8 mouse cellular contexts compared by ENCODE assay signal in the genomic region with DNA sequence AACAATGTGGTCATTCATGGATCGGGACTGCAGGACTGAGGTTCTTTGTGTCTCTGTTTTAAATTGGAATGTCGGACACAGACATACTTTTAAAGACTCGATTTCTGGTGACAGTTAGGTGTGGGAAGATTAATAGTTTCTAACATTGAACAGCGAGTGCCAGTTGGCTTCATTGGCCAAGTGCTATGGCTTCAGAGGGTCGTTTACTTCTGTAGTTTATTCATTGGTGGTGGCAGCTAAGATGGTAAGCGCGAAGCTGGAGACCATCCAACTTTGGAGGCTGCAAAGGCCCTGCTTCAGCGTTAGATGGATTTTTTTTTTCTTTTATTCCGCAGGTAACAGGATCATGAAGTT. TPM values are rescaled to one million over a fixed set of nuclear protein-coding genes. Genes with fewer than 3 reads are reported as not detected.
DNase-seq lines count a peak whose midpoint lies in the region; ATAC-seq and TF ChIP-seq lines count a peak whose summit lies in the region.

No protein-coding gene starts in this region.

- 4% methylated on average over 9 of the region's 9 CpGs for WGBS in heart, embryonic 12.5 days
- under 1% methylated on average over 9 of the region's 9 CpGs for WGBS in hindbrain, embryonic 16.5 days
- 9% methylated on average over 9 of the region's 9 CpGs for WGBS in midbrain, embryonic 10.5 days

- H3ac ChIP-seq in C2C12 (ENCODE audit: control insufficient read depth, insufficient read length, low read depth): peak overlapping the region; percentile 86

- H3K9me3 ChIP-seq in heart, embryonic 12.5 days (replicated peaks): no peaks in the 10 kb centered on the region
- H3K9me3 ChIP-seq in hindbrain, embryonic 16.5 days (ENCODE audit: control insufficient read depth, low read length): no peaks in the 10 kb centered on the region
- no peaks in the 10 kb centered on the region for H3K9me3 ChIP-seq in midbrain, embryonic 10.5 days (replicated peaks)

- H3K79me3 ChIP-seq in C2C12 (ENCODE audit: low read depth): peaks cover 27% of the 10 kb centered on the region

- peak overlapping the region; percentile 71 for H3K4me2 ChIP-seq in heart, embryonic 12.5 days
- peak overlapping the region; percentile 68 for H3K4me2 ChIP-seq in hindbrain, embryonic 16.5 days (ENCODE audit: low read length)

- no peak for DNase-seq in heart, postnatal 25 days (ENCODE audit: low spot score)
- DNase-seq in cerebellum, adult 9-11 months: peak; percentile 57
- DNase-seq in midbrain, embryonic 10.5 days (ENCODE audit: low spot score): no peak
- no peak for DNase-seq in frontal cortex, postnatal 25 days (ENCODE audit: low spot score in 2 of 2)

- peak overlapping the region; percentile 71 for H3K9ac ChIP-seq in heart, embryonic 12.5 days
- H3K9ac ChIP-seq in hindbrain, embryonic 16.5 days (ENCODE audit: low read depth, low read length): peak overlapping the region; percentile 93

- intact Hi-C loops in heart, postnatal 25 days (cut with DNase I): loop anchor here (10.0 kb wide), 1 partner anchor 830 kb away; a partner anchor contains a TSS

- peak overlapping the region; percentile 85 for H3K27ac ChIP-seq in heart, embryonic 12.5 days (ENCODE audit: poor library complexity, severe bottlenecking)
- H3K27ac ChIP-seq in hindbrain, embryonic 16.5 days (ENCODE audit: low read depth, low read length): peak overlapping the region; percentile 97
- peak overlapping the region; percentile 93 for H3K27ac ChIP-seq in midbrain, embryonic 10.5 days (replicated peaks)

- no peak for ATAC-seq in heart, embryonic 12.5 days (ENCODE audit: insufficient number of reproducible peaks, low FRiP score)
- no peak for ATAC-seq in hindbrain, embryonic 16.5 days
- ATAC-seq in megakaryocyte-erythroid progenitor cell, adult 5-6 weeks (replicated peaks; ENCODE audit: low FRiP score, low TSS enrichment, poor library complexity, severe bottlenecking): no peak

- H3K4me1 ChIP-seq in heart, embryonic 12.5 days (replicated peaks): peaks cover 15% of the 10 kb centered on the region
- H3K4me1 ChIP-seq in hindbrain, embryonic 16.5 days (ENCODE audit: control insufficient read depth, insufficient read depth, low read depth, low read length): peaks cover 16% of the 10 kb centered on the region
- peaks cover 22% of the 10 kb centered on the region for H3K4me1 ChIP-seq in midbrain, embryonic 10.5 days

- no peaks in the 10 kb centered on the region for H3K27me3 ChIP-seq in heart, embryonic 12.5 days (replicated peaks)
- no peaks in the 10 kb centered on the region for H3K27me3 ChIP-seq in C2C12 (ENCODE audit: control insufficient read depth, insufficient read depth, insufficient read length)
- no peaks in the 10 kb centered on the region for H3K27me3 ChIP-seq in hindbrain, embryonic 16.5 days (replicated peaks; ENCODE audit: control insufficient read depth, insufficient read depth, low read length)
- no peaks in the 10 kb centered on the region for H3K27me3 ChIP-seq in midbrain, embryonic 10.5 days (ENCODE audit: low read depth, poor library complexity, severe bottlenecking)

- TF ChIP-seq CTCF in C2C12 (IDR thresholded peaks at IDR 0.05; ENCODE audit: control insufficient read depth, insufficient read depth, insufficient read length): no peak

- H3K4me3 ChIP-seq in heart, embryonic 12.5 days: peak overlapping the region; percentile 65
- peak overlapping the region; percentile 68 for H3K4me3 ChIP-seq in C2C12 (ENCODE audit: insufficient read depth, poor library complexity, severe bottlenecking)
- peak overlapping the region; percentile 84 for H3K4me3 ChIP-seq in hindbrain, embryonic 16.5 days (ENCODE audit: low read length)
- H3K4me3 ChIP-seq in midbrain, embryonic 10.5 days: peak overlapping the region; percentile 86

- no peaks in the 10 kb centered on the region for H3K36me3 ChIP-seq in heart, embryonic 12.5 days
- H3K36me3 ChIP-seq in C2C12 (ENCODE audit: control insufficient read depth, insufficient read depth): no peaks in the 10 kb centered on the region
- no peaks in the 10 kb centered on the region; the same call in 1 of the 2 replicates for H3K36me3 ChIP-seq in hindbrain, embryonic 16.5 days (ENCODE audit: control insufficient read depth, insufficient read depth, low read length)
- H3K36me3 ChIP-seq in midbrain, embryonic 10.5 days: peaks cover 6% of the 10 kb centered on the region; the same call in 1 of the 2 replicates

- peaks cover 43% of the 10 kb centered on the region for H3K79me2 ChIP-seq in C2C12 (ENCODE audit: control insufficient read depth, insufficient read depth)

TF ChIP-seq in C2C12, 6 proteins besides CTCF, POLR2A, EP300 and RAD21:
- no peak for TF ChIP-seq MYOG (IDR thresholded peaks at IDR 0.05; ENCODE audit: control insufficient read depth, extremely low read depth, insufficient read length)
- no peak for TF ChIP-seq FOSL1 (IDR thresholded peaks at IDR 0.05; ENCODE audit: insufficient read depth, low read length, poor library complexity, severe bottlenecking)

RNA-seq across cellular contexts. Expression of a gene that starts 0.7 kb away (rescaled TPM):
- polyA plus RNA-seq in heart, embryonic 12.5 days (2016; fragmentation: Nextera tagmentation; extraction: Ambion mirVana): 41.0 and 43.4 TPM in 2 replicates
- 10 to 100 TPM; 12.2 to 12.4 TPM for total RNA-seq in heart, postnatal 25 days (2021)
- 63.4 TPM for polyA plus RNA-seq in C2C12 (2012; fragmentation: generic; extraction: Trizol)
- polyA plus RNA-seq in hindbrain, embryonic 16.5 days (2015; fragmentation: Nextera tagmentation; extraction: Ambion mirVana): 134 and 136 TPM in 2 replicates
- 58.7 and 66.4 TPM in 2 replicates for polyA plus RNA-seq in midbrain, embryonic 10.5 days (2016; fragmentation: Nextera tagmentation; extraction: Ambion mirVana)
- 5.5 and 9.6 TPM in 2 replicates for total RNA-seq in megakaryocyte-erythroid progenitor cell, adult 5-6 weeks (2014; fragmentation: Nextera tagmentation)
- 13.7 and 15.7 TPM in 2 replicates for total RNA-seq in megakaryocyte-erythroid progenitor cell, adult 5-6 weeks (2017)
